Mouse (Mus musculus) hindbrain, embryonic 13.5 days (tissue): Measurements from ENCODE around the gene Fam162a. TPM values are rescaled to one million over a fixed set of nuclear protein-coding genes. Genes with fewer than 3 reads are reported as not detected.

Experiments used
- polyA plus RNA-seq: library from polyadenylated mRNA; unstranded; fragments of >200 nt; fragmentation: Nextera tagmentation; extraction: Ambion mirVana; gene quantifications from 2 replicates; pipeline ENCODE4 v1.2.1, GENCODE M21; 2015

Gene Fam162a
- polyA plus RNA-seq, 1 experiment from 2014 or later = 159 TPM

Other genes with a start within 250 kb of the Fam162a start
- gene Parp14, start 200.1 kb downstream of the Fam162a start, polyA plus RNA-seq = 0.17 and 0.48 TPM in 2 replicates
- 1.8 and 1.9 TPM in 2 replicates for gene Parp9, start 133.1 kb downstream of the Fam162a start, polyA plus RNA-seq
- gene Dtx3l, start 132.4 kb downstream of the Fam162a start, polyA plus RNA-seq = 1.3 and 1.5 TPM in 2 replicates
- 79.2 and 82.8 TPM in 2 replicates for gene Kpna1, start 92.8 kb downstream of the Fam162a start, polyA plus RNA-seq
- gene Wdr5b, start 30.4 kb downstream of the Fam162a start, polyA plus RNA-seq = 14.1 and 14.8 TPM in 2 replicates
- 35.2 and 42.1 TPM in 2 replicates for gene Ccdc58, start 91 bp upstream of the Fam162a start, polyA plus RNA-seq
- gene Csta1, start 59.6 kb upstream of the Fam162a start, polyA plus RNA-seq = 0.06 TPM in 1 of 2 replicates, not detected in the other
- gene Stfa2l1, start 85.2 kb upstream of the Fam162a start, polyA plus RNA-seq = 0.56 TPM in 1 of 2 replicates, not detected in the other
- 1.4 TPM in 1 of 2 replicates, not detected in the other for gene Gm5483, start 112.6 kb upstream of the Fam162a start, polyA plus RNA-seq
- not detected in 2 replicates for gene Gm5416, start 138.8 kb upstream of the Fam162a start, polyA plus RNA-seq
- gene 2010005H15Rik, start 149.9 kb upstream of the Fam162a start, polyA plus RNA-seq = 0.47 TPM in 1 of 2 replicates, not detected in the other
- 1.9 and 2.4 TPM in 2 replicates for gene Stfa1, start 205.4 kb upstream of the Fam162a start, polyA plus RNA-seq